Mouse (Mus musculus): ENCODE results near the gene Adam30.

DNA sequence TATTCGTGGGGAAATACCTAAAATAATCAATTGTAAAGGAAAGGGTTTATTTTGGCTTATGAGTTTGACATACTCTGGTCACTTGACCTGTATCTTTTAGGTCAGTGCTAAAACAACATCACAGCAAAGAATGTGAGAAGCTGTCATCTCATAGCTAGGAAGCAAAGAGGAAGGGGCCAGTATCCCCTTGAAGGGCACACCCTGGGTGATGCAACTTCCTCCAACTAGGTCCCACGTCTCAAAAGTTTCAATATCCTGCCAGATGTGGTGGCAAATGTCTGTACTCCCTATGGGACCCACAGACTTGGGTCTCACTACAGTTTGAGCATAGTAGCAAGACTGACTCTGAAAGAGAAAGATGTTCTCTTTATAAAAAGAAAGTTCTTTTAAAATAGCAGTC, 2.8 kb upstream of the Adam30 start:
- TF ChIP-seq CTCF (conservative IDR thresholded peaks at IDR 0.05; ENCODE audit: insufficient read depth, insufficient read length, low read depth, low read length) (no peak), POLR2A (IDR thresholded peaks at IDR 0.05; ENCODE audit: low read depth, low read length) (no peak)
